Mouse (Mus musculus): Measurements from ENCODE around the gene Fasl.

- TF ChIP-seq CTCF (IDR thresholded peaks at IDR 0.05; ENCODE audit: low read depth, low read length) (no peak), GATA1 (IDR thresholded peaks at IDR 0.05; ENCODE audit: borderline replicate concordance, low read length) (no peak), POLR2AphosphoS5 (IDR thresholded peaks at IDR 0.05; ENCODE audit: insufficient replicate concordance, low read depth, low read length) (no peak), GATA2 (IDR thresholded peaks at IDR 0.05; ENCODE audit: borderline replicate concordance, low read depth, low read length) (no peak)
Measured at GRCm38 (mm10) chr1:161746542-161747302, 41.6 kb downstream of the Fasl start.

All from G1E (cell line).